In genomic region chr10:80664197-80665015, GRCm38 (mm10) we compare ENCODE assay signal across 8 mouse cellular contexts. TPM values are rescaled to one million over a fixed set of nuclear protein-coding genes. Genes with fewer than 3 reads are reported as not detected.
DNase-seq lines count a peak whose midpoint lies in the region; ATAC-seq and TF ChIP-seq lines count a peak whose summit lies in the region.

No protein-coding gene starts in this region.

- no peak overlapping the region for H3K4me3 ChIP-seq in thymus, adult 2 months (ENCODE audit: control insufficient read depth, insufficient read depth, low read length)
- H3K4me3 ChIP-seq in intestine, embryonic 14.5 days (ENCODE audit: low read depth, low read length) = no peak overlapping the region
- peak overlapping the region; percentile 14; the same call in 1 of the 2 replicates for H3K4me3 ChIP-seq in liver, embryonic 16.5 days (ENCODE audit: low read depth, low read length)

- no peak for TF ChIP-seq CTCF in thymus, adult 2 months (IDR thresholded peaks at IDR 0.05; ENCODE audit: borderline replicate concordance, control insufficient read depth, extremely low read depth, insufficient read depth, low read length, poor library complexity)

- no peak overlapping the region for H3K9ac ChIP-seq in intestine, embryonic 14.5 days (ENCODE audit: low read length)
- H3K9ac ChIP-seq in liver, embryonic 16.5 days (ENCODE audit: low read depth, low read length) = peak overlapping the region; percentile 43

- peak; percentile 55 for ATAC-seq in intestine, embryonic 14.5 days (replicated peaks; ENCODE audit: low FRiP score, low TSS enrichment, low read depth)
- ATAC-seq in liver, embryonic 16.5 days (ENCODE audit: low read depth) = peak; percentile 61

- no peak for TF ChIP-seq POLR2A in thymus, adult 2 months (IDR thresholded peaks at IDR 0.05; ENCODE audit: control insufficient read depth, extremely low read depth, insufficient read depth, low read length, poor library complexity)

- WGBS in thymus, adult 2 months = 12% methylated on average over 16 of the region's 16 CpGs
- 27% methylated on average over 16 of the region's 16 CpGs for WGBS in intestine, embryonic 14.5 days
- 14% methylated on average over 16 of the region's 16 CpGs for WGBS in liver, embryonic 16.5 days (ENCODE audit: insufficient replicate concordance)

- peak overlapping the region; percentile 63 for H3K27ac ChIP-seq in thymus, adult 2 months (ENCODE audit: control insufficient read depth, insufficient read depth, low read length)
- peak overlapping the region; percentile 72 for H3K27ac ChIP-seq in intestine, embryonic 14.5 days (ENCODE audit: low read depth)
- H3K27ac ChIP-seq in liver, embryonic 16.5 days (ENCODE audit: low read length) = peak overlapping the region; percentile 73

- H3K27me3 ChIP-seq in thymus, adult 2 months (ENCODE audit: control insufficient read depth, insufficient read depth, low read length) = no peaks in the 10 kb centered on the region
- no peaks in the 10 kb centered on the region for H3K27me3 ChIP-seq in intestine, embryonic 14.5 days (replicated peaks; ENCODE audit: control insufficient read depth, insufficient read depth, low read length)
- no peaks in the 10 kb centered on the region for H3K27me3 ChIP-seq in liver, embryonic 16.5 days (ENCODE audit: control insufficient read depth, insufficient read depth, low read depth, low read length)

- no peak for DNase-seq in thymus, adult 2 months
- DNase-seq in thymus, postnatal 10 days (ENCODE audit: low spot score in 2 of 2) = no peak
- peak; percentile 73 to 80 for DNase-seq in cerebellum, postnatal 10 days
- DNase-seq in gastrocnemius, postnatal 4 days (ENCODE audit: low spot score in 2 of 2) = peak; percentile 67 to 85
- DNase-seq in intestine, embryonic 14.5 days (ENCODE audit: low spot score) = peak; percentile 69
- peak; percentile 85 for DNase-seq in ovary, adult 18-20 months (ENCODE audit: low spot score)
- no peak for DNase-seq in thymus, postnatal 0 days (ENCODE audit: low spot score)

- H3K36me3 ChIP-seq in thymus, adult 2 months (ENCODE audit: control insufficient read depth, insufficient read depth, low read length) = peaks cover 41% of the 10 kb centered on the region
- H3K36me3 ChIP-seq in intestine, embryonic 14.5 days (ENCODE audit: control insufficient read depth, insufficient read depth, low read length) = peaks cover 35% of the 10 kb centered on the region
- H3K36me3 ChIP-seq in liver, embryonic 16.5 days (ENCODE audit: control insufficient read depth, insufficient read depth) = peaks cover 32% of the 10 kb centered on the region

- H3K4me2 ChIP-seq in intestine, embryonic 14.5 days (ENCODE audit: low read length) = peak overlapping the region; percentile 35
- peak overlapping the region; percentile 54 for H3K4me2 ChIP-seq in liver, embryonic 16.5 days (ENCODE audit: low read depth, low read length)

- H3K4me1 ChIP-seq in thymus, adult 2 months (replicated peaks; ENCODE audit: control insufficient read depth, insufficient read depth, low read length) = peaks cover 39% of the 10 kb centered on the region
- H3K4me1 ChIP-seq in intestine, embryonic 14.5 days (replicated peaks; ENCODE audit: control insufficient read depth, insufficient read depth, low read length) = peaks cover 14% of the 10 kb centered on the region
- H3K4me1 ChIP-seq in liver, embryonic 16.5 days (ENCODE audit: control insufficient read depth, low read depth, low read length) = peaks cover 38% of the 10 kb centered on the region

- no peaks in the 10 kb centered on the region for H3K9me3 ChIP-seq in intestine, embryonic 14.5 days (ENCODE audit: control insufficient read depth, low read length)
- H3K9me3 ChIP-seq in liver, embryonic 16.5 days (replicated peaks; ENCODE audit: control insufficient read depth, low read length) = no peaks in the 10 kb centered on the region

RNA-seq across cellular contexts. Expression of gene Btbd2, which starts 7.5 kb away (rescaled TPM):
- polyA plus RNA-seq in thymus, adult 2 months (2012; rRNA removed) = 94.7 and 103 TPM in 2 replicates
- total RNA-seq in gastrocnemius, postnatal 4 days (2021) = 10 to 100 TPM; 50.7 to 50.8 TPM
- polyA plus RNA-seq in intestine, embryonic 14.5 days (2014; fragmentation: Nextera tagmentation; extraction: Ambion mirVana) = 55.8 and 73.1 TPM in 2 replicates
- polyA plus RNA-seq in liver, embryonic 16.5 days (2015; fragmentation: Nextera tagmentation; extraction: Ambion mirVana) = 2.8 and 5.1 TPM in 2 replicates
- 31.6 and 31.9 TPM in 2 replicates for polyA plus RNA-seq in thymus, postnatal 0 days (2015; fragmentation: Nextera tagmentation; extraction: Ambion mirVana)

RNA-seq across cellular contexts. Expression of gene Mknk2, which starts 13.5 kb away (rescaled TPM):
- 606 and 621 TPM in 2 replicates for polyA plus RNA-seq in thymus, adult 2 months (2012; rRNA removed)
- 100 to 1,000 TPM; 170 to 176 TPM for total RNA-seq in gastrocnemius, postnatal 4 days (2021)
- polyA plus RNA-seq in intestine, embryonic 14.5 days (2014; fragmentation: Nextera tagmentation; extraction: Ambion mirVana) = 68.2 and 71.1 TPM in 2 replicates
- polyA plus RNA-seq in liver, embryonic 16.5 days (2015; fragmentation: Nextera tagmentation; extraction: Ambion mirVana) = 41.5 and 54.4 TPM in 2 replicates
- 119 and 125 TPM in 2 replicates for polyA plus RNA-seq in thymus, postnatal 0 days (2015; fragmentation: Nextera tagmentation; extraction: Ambion mirVana)

RNA-seq across cellular contexts. Expression of gene Mob3a, which starts 37.4 kb away (rescaled TPM):
- polyA plus RNA-seq in thymus, adult 2 months (2012; rRNA removed) = 252 and 261 TPM in 2 replicates
- 10 to 100 TPM; 24.0 to 25.4 TPM for total RNA-seq in gastrocnemius, postnatal 4 days (2021)
- 38.6 and 47.1 TPM in 2 replicates for polyA plus RNA-seq in intestine, embryonic 14.5 days (2014; fragmentation: Nextera tagmentation; extraction: Ambion mirVana)
- polyA plus RNA-seq in liver, embryonic 16.5 days (2015; fragmentation: Nextera tagmentation; extraction: Ambion mirVana) = 26.1 and 27.4 TPM in 2 replicates
- 107 and 114 TPM in 2 replicates for polyA plus RNA-seq in thymus, postnatal 0 days (2015; fragmentation: Nextera tagmentation; extraction: Ambion mirVana)

RNA-seq across cellular contexts. Expression of gene Izumo4, which starts 37.6 kb away (rescaled TPM):
- 56.4 and 66.9 TPM in 2 replicates for polyA plus RNA-seq in thymus, adult 2 months (2012; rRNA removed)
- total RNA-seq in gastrocnemius, postnatal 4 days (2021) = 1 to 10 TPM; 8.3 to 8.4 TPM
- polyA plus RNA-seq in intestine, embryonic 14.5 days (2014; fragmentation: Nextera tagmentation; extraction: Ambion mirVana) = 15.5 and 15.9 TPM in 2 replicates
- 9.3 and 10.4 TPM in 2 replicates for polyA plus RNA-seq in liver, embryonic 16.5 days (2015; fragmentation: Nextera tagmentation; extraction: Ambion mirVana)
- 17.8 and 20.1 TPM in 2 replicates for polyA plus RNA-seq in thymus, postnatal 0 days (2015; fragmentation: Nextera tagmentation; extraction: Ambion mirVana)

RNA-seq across cellular contexts. Expression of gene Csnk1g2, which starts 41.8 kb away (rescaled TPM):
- 492 and 499 TPM in 2 replicates for polyA plus RNA-seq in thymus, adult 2 months (2012; rRNA removed)
- total RNA-seq in gastrocnemius, postnatal 4 days (2021) = 100 to 1,000 TPM; 167 to 169 TPM
- 66.5 and 116 TPM in 2 replicates for polyA plus RNA-seq in intestine, embryonic 14.5 days (2014; fragmentation: Nextera tagmentation; extraction: Ambion mirVana)
- polyA plus RNA-seq in liver, embryonic 16.5 days (2015; fragmentation: Nextera tagmentation; extraction: Ambion mirVana) = 5.0 and 9.8 TPM in 2 replicates
- 153 and 160 TPM in 2 replicates for polyA plus RNA-seq in thymus, postnatal 0 days (2015; fragmentation: Nextera tagmentation; extraction: Ambion mirVana)

Comparison
In these comparisons a context has a peak if more than half of its experiments do, and no peak if none do; other contexts are left out.
1. DNase-seq: peak in cerebellum, postnatal 10 days (2 of 2), gastrocnemius, postnatal 4 days (2 of 2), intestine, embryonic 14.5 days (single experiment) and ovary, adult 18-20 months (single experiment); none in thymus, adult 2 months (single experiment), thymus, postnatal 10 days (0 of 2) and thymus, postnatal 0 days (single experiment).
2. Peak in every context shown above with its lines, with median percentiles within 50 percentile points of each other: H3K27ac ChIP-seq.